Mouse (Mus musculus): ENCODE measurements at regions not wholly inside any gene's neighbourhood (a gene's known extent, or its start where the extent isn't known, plus 50 kb on each side); places are given as distances from the start of the nearest gene placed in this dataset.

DNA sequence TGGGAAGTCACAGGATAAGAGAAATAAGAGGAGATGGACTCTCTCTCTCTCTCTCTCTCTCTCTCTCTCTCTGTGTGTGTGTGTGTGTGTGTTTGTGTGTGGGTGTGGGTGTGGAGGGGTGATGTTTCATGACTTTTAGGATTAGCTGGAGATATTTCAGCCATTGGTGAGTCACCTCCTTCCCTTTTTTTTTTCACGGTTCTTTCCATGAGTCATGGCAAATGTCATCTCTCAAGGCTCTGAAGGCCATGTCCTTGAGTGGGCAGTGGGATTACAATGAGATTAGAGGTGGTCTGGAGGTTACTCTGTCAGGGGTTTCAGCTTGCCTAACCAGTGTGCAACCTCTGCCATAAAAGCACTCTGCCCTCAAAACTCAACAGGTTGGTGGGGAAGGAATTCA lies 329.3 kb downstream of the Phkb start:
- DNase-seq (ENCODE audit: inconsistent ontology term) = no peak

DNA sequence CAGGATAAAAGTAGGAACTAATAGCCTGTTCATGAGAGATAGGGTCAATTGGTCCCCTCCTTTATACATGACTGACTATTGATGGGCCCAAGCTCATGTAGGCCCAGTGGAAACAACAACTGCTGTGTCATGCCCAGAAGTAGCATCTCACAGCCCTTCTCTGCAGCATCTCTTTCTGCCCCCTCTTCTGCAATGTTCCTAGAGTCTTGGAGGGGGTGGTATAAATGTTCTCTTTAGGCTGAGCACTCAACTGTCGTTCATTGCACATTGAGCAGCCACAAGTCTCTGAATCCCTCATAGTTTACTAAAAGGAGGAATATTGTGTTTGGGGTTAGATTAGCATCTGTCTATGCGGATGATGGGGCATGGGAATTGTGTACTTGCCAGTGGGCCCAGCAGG lies 324.1 kb downstream of the Phkb start:
- DNase-seq (ENCODE audit: inconsistent ontology term) = no peak

DNA sequence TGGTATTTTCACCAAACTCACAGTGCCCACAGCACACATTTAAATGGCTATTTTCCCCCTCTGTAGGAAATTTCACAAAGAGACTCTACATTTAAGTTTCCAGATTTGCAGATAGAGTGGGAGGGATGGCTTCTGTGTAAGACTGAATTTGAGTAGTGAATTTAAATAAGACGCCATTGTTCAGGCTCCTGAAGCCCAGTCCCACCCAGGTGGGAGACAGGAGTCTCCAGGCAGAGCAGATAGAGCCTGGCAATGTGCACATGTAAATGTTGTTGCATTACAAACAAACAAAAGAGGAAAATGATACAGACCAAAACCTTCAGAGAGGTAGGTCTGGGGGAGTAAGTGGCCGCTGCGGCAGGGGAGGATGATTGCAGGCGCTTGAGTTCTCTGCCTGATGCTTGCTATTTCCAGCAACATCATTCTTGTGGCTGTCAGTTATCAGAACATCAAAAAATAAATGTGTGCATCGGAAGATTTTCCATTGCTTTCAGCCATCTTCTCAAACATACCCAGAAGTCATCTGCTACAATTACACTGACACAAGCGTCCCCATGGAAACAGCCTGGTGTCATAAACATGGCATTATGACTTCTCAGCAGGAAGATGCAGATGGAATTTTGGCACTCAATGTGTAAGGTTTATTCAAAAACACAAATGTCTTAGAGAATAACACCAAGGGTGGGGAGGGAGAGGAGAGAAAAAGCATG lies 318.5 kb downstream of the Phkb start:
- no peak for DNase-seq (ENCODE audit: inconsistent ontology term)

DNA sequence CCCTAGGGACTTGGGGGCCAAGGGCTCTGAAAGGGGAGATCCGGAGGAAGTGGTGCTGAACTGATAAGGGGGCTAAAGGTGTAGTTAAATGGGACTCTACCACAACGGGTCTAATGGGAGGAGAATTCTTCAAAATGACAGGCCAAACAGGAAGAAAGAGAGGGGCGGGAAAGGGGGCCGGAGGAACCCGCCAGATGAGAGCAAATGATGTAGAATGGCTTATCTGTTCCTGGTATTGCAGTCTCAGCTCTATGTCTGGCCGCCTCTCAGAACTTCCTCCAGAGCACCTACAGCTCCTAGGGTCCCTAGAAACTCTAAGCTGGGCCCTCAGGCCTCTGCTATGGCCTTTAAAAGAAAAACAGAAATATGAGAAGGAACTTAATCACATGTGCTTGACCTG lies 306.8 kb downstream of the Phkb start:
- no peak for DNase-seq (ENCODE audit: inconsistent ontology term)

DNA sequence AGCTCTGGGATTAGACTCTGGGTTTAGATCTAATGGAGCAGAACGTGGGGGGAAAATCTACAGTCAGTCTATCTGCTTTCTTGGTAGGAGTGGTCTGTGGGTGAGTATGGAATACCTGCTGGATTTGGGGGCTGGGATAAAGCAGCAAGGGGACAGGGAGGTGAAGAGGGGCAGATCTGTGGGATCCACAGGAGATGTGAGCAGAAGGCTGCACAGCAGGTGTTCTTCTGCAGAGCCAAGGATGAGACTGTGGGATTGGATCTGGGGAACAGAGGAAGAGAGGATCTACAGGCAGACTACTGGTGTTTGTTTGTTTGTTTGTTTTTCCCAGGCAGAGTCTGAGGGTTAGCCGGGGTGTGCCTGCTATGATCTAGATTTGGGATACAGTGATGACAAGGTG lies 284.5 kb downstream of the Phkb start:
- DNase-seq (ENCODE audit: inconsistent ontology term) = no peak

DNA sequence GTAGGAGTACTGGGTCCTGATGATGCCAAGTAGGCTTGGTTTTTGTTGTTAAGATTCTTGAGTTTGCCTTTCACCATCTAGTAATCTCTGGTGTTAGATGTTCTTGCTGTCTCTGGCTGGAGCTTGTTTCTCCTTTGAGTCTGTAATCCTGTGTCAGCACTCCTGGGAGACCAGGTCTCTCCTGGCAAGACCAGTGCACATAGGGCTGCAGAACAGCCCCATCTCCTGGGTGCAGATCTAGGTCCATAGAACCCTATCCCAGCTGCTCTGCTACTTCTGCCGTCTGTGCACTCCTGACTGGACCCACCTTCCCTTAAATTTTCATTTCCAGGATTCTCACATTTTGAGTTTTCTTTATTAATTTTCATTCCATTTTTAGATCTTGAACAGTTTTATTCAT lies 283.9 kb downstream of the Phkb start:
- no peak for DNase-seq (ENCODE audit: inconsistent ontology term)
